Mouse (Mus musculus) heart, embryonic 14.5 days (tissue): Measurements from ENCODE around the gene Slc44a1. TPM values are rescaled to one million over a fixed set of nuclear protein-coding genes. Genes with fewer than 3 reads are reported as not detected.
A peak's percentile ranks its signal among the peaks of the same experiment; 100 is the strongest.

Experiments
- ATAC-seq: fragments of 200-750 bp; cut with Nextera tagmentation; 2 replicates; pipeline ENCODE4 v1.8.0; 2017; ENCODE audit warnings: low read depth, moderate TSS enrichment; ENCODE audit not compliant: insufficient number of reproducible peaks, insufficient read depth, low FRiP score
- H3K27ac ChIP-seq, 2 experiments: fragments of 200-500 bp in 1 of 2; fragments of 300-500 bp in 1 of 2; sonication (generic) in 1 of 2; replicated peaks in 1 of 2; 2 replicates each; pipeline ENCODE4 v1.5.1; 2012 to 2014; ENCODE audit warnings: low read depth in 2 of 2, low read length in 2 of 2, control low read depth in 1 of 2, mild to moderate bottlenecking in 1 of 2, mixed read lengths in 1 of 2; ENCODE audit not compliant: control insufficient read depth in 1 of 2, insufficient read depth in 1 of 2
- H3K27me3 ChIP-seq: fragments of 300-500 bp; sonication (generic); 2 replicates; pipeline ENCODE4 v1.6.1; 2014; ENCODE audit warnings: mild to moderate bottlenecking, low read length, control low read depth; ENCODE audit not compliant: control insufficient read depth, insufficient read depth
- H3K36me3 ChIP-seq: fragments of 300-500 bp; sonication (generic); 2 replicates; pipeline ENCODE4 v1.6.1; 2014; ENCODE audit warnings: mild to moderate bottlenecking, control low read depth, low read length, mixed read lengths; ENCODE audit not compliant: control insufficient read depth, insufficient read depth
- H3K4me1 ChIP-seq, 2 experiments: fragments of 200-500 bp in 1 of 2; fragments of 300-500 bp in 1 of 2; sonication (generic) in 1 of 2; 2 replicates each; pipeline ENCODE4 v1.6.1; 2012 to 2014; ENCODE audit warnings: low read length in 2 of 2, control low read depth in 1 of 2, mixed read lengths in 1 of 2; ENCODE audit not compliant: control insufficient read depth in 2 of 2, insufficient read depth in 2 of 2
- H3K4me2 ChIP-seq: fragments of 300-500 bp; sonication (generic); 2 replicates; pipeline ENCODE4 v1.6.1; 2014; ENCODE audit warnings: mild to moderate bottlenecking, low read length
- H3K4me3 ChIP-seq, 2 experiments: fragments of 200-500 bp in 1 of 2; fragments of 300-500 bp in 1 of 2; sonication (generic) in 1 of 2; 2 replicates each; pipeline ENCODE4 v1.5.1; 2012 to 2014; ENCODE audit warnings: low read length in 2 of 2, mild to moderate bottlenecking in 2 of 2, control low read depth in 1 of 2, low read depth in 1 of 2, moderate library complexity in 1 of 2; ENCODE audit not compliant: control insufficient read depth in 1 of 2, insufficient read depth in 1 of 2
- H3K9ac ChIP-seq: fragments of 300-500 bp; sonication (generic); 2 replicates; pipeline ENCODE4 v1.6.1; 2014; ENCODE audit warnings: mild to moderate bottlenecking, low read length
- H3K9me3 ChIP-seq: fragments of 300-500 bp; sonication (generic); 2 replicates; pipeline ENCODE4 v1.6.1; 2016; ENCODE audit warnings: low read length, control low read depth; ENCODE audit not compliant: control insufficient read depth
- WGBS: fragments of 180-500 bp; shearing (Covaris S2); extraction: QIAGEN DNeasy Blood & Tissue Kit; methylation state at CpG from one replicate; pipeline ENCODE4 v1.1.7; 2014; 5-methylcytosine and 5-hydroxymethylcytosine counted together
- polyA plus RNA-seq: library from polyadenylated mRNA; unstranded; fragments of >200 nt; fragmentation: Nextera tagmentation; extraction: Ambion mirVana; gene quantifications from 2 replicates; pipeline ENCODE4 v1.2.1, GENCODE M21; 2014

The Slc44a1 gene
- polyA plus RNA-seq, 1 experiment from 2014 or later, result 34.0 TPM

DNA sequence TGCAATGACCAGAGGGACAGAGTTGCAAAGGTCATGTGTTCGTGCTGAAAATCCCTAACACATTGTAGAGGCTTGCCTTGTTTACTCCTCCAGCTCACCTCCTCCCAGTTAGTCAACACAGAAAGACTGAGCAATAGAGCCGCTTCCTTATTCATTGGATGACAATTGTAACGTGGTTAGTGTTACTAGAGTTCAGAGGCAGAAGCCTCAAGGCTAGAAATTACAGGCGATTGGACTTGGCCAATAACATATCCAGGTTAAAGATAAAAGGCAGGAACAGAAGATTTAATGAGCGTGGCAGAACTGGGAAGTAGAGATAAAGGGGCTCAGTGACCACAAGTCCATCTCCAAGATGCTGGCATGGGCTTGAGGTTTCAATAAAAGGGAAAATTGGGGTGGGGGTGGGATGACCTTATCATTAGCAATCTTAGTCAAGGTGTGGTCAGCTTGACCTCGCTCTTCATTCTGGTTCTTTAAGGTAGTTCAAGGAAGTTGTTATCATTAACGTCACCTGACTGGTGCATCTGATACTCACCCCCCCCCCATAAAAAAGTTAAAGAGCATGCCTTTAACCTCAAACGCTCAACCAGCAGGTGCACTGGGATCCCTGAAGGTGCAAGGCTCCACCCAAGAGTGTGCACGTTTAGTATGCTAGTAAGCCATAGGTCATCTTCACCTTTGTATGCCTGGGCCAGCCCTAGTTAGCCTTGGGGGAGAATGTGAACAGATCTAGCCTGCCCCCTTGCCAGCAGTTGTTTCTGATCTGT is 26.0 kb upstream of the Slc44a1 start:
- 80% methylated on average over 9 of the region's 9 CpGs for WGBS
- Histone ChIP-seq H3K4me1 (peaks cover 2 to 10% of the 10 kb centered on the region in 2 experiments; a peak in 2 of 4 replicates), H3K9ac (no peak overlapping the region), H3K36me3 (no peaks in the 10 kb centered on the region), H3K4me3 (no peak overlapping the region), H3K4me2 (no peak overlapping the region), H3K27me3 (no peaks in the 10 kb centered on the region), H3K27ac (no peak overlapping the region), H3K9me3 (no peaks in the 10 kb centered on the region)
- ATAC-seq, result no peak

GRCm38 (mm10) chr4:53415873-53416637 is 24.2 kb upstream of the Slc44a1 start:
- Histone ChIP-seq H3K4me3 (no peak overlapping the region), H3K27ac (peak overlapping the region; percentile 56 to 64), H3K27me3 (no peaks in the 10 kb centered on the region), H3K9me3 (no peaks in the 10 kb centered on the region), H3K36me3 (no peaks in the 10 kb centered on the region), H3K4me1 (peaks cover 2 to 6% of the 10 kb centered on the region in 2 experiments; a peak in 2 of 4 replicates), H3K4me2 (no peak overlapping the region), H3K9ac (no peak overlapping the region)
- no peak for ATAC-seq
- 64% methylated on average over 9 of the region's 10 CpGs for WGBS

- 63% methylated on average over 7 of the region's 7 CpGs for WGBS
- Histone ChIP-seq H3K27ac (peak overlapping the region in 1 of 2 experiments; percentile 64; a peak in 3 of 4 replicates), H3K4me3 (no peak overlapping the region), H3K27me3 (no peaks in the 10 kb centered on the region), H3K4me1 (peaks cover 2 to 6% of the 10 kb centered on the region in 2 experiments; a peak in 2 of 4 replicates), H3K9ac (no peak overlapping the region), H3K9me3 (no peaks in the 10 kb centered on the region), H3K36me3 (no peaks in the 10 kb centered on the region), H3K4me2 (no peak overlapping the region)
- ATAC-seq, result no peak
Observed at GRCm38 (mm10) chr4:53416928-53417327, 23.3 kb upstream of the Slc44a1 start.

DNA sequence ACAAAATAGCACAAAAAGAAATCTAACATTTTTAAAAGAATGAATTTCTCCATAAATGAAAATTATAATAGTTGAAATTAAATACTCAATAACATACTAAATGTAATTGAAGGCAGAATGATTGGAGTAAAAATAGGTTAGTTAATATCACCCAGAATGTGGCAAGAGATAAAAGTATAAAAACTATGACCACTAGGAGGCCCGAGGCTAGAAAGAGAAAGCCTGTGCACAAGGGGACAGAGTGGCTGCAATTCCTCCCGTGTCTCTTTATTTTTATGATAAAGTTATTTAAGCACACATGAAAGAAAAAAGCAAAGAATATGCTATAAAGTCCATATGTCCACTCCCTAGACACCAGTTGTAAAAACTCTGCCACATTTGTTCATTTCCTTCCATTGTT is 17.4 kb upstream of the Slc44a1 start:
- Histone ChIP-seq H3K36me3 (no peaks in the 10 kb centered on the region), H3K27ac (no peak overlapping the region), H3K4me1 (no peaks in the 10 kb centered on the region), H3K9me3 (no peaks in the 10 kb centered on the region), H3K4me3 (no peak overlapping the region), H3K27me3 (no peaks in the 10 kb centered on the region), H3K9ac (no peak overlapping the region), H3K4me2 (no peak overlapping the region)
- 72% methylated on average over 2 of the region's 2 CpGs for WGBS
- ATAC-seq, result no peak

DNA sequence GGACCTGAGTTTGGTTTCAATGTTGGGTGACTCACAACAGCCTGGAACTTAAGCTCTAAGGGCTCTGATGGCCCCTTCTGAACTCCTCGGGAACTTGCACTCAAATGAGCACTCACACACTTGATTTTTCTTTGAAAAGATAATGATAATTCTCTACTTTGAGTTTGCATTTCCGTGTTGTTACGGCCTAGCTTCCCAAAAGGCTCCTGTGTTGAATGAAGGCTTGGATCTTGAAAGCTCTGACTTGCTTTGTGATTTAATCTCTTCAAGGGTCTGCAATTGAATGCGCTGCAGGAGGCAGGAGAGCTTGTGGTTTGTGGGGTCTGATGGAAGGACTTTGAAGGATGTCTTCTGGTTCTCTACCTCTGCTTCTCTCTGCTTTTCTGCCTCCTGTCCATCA is 13.1 kb upstream of the Slc44a1 start:
- peaks cover 2 to 4% of the 10 kb centered on the region in 2 experiments; a peak in 1 of 4 replicates for H3K4me1 ChIP-seq
- WGBS, result 78% methylated on average over 4 of the region's 4 CpGs
- no peak overlapping the region for H3K4me3 ChIP-seq
- no peak overlapping the region for H3K4me2 ChIP-seq
- H3K36me3 ChIP-seq, result no peaks in the 10 kb centered on the region
- no peak overlapping the region for H3K27ac ChIP-seq
- no peak for ATAC-seq
- H3K9me3 ChIP-seq, result no peaks in the 10 kb centered on the region
- H3K27me3 ChIP-seq, result no peaks in the 10 kb centered on the region
- H3K9ac ChIP-seq, result no peak overlapping the region

DNA sequence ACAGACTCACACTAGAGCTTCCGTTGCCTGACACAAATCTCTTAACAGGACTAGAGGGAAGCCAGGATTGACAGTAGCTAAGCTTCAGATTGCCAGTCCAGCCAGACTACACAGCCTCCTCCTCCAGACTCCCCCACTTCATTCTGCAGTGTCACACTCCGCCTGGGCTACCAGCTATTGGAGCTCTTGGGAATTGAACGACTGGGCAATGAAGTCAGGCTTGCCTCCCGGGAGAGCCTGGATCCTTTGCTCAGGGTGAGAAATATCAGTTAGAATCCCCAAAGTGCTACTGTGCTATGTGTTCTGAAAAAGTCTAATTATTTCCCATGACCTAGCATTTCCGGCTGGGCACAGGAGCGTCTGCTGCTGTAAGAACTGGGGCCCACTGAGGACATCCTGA is 9.7 kb upstream of the Slc44a1 start:
- Histone ChIP-seq H3K9me3 (no peaks in the 10 kb centered on the region), H3K27ac (no peak overlapping the region), H3K4me2 (no peak overlapping the region), H3K4me3 (no peak overlapping the region), H3K36me3 (no peaks in the 10 kb centered on the region), H3K9ac (no peak overlapping the region), H3K27me3 (no peaks in the 10 kb centered on the region), H3K4me1 (peaks cover 2 to 6% of the 10 kb centered on the region in 2 experiments; a peak in 1 of 4 replicates)
- WGBS, result 39% methylated on average over 6 of the region's 6 CpGs
- ATAC-seq, result no peak

GRCm38 (mm10) chr4:53431585-53432234 is 8.5 kb upstream of the Slc44a1 start:
- H3K4me1 ChIP-seq, result peaks cover 2 to 6% of the 10 kb centered on the region in 2 experiments; a peak in 1 of 4 replicates
- 70% methylated on average over 8 of the region's 10 CpGs for WGBS
- H3K9me3 ChIP-seq, result no peaks in the 10 kb centered on the region
- ATAC-seq, result no peak
- H3K4me2 ChIP-seq, result no peak overlapping the region
- H3K4me3 ChIP-seq, result no peak overlapping the region
- no peaks in the 10 kb centered on the region for H3K36me3 ChIP-seq
- H3K27ac ChIP-seq, result 0 out of 4 replicates have a peak overlapping the region, but pooled peaks of 1 of the 2 experiments have one; percentile 6
- H3K9ac ChIP-seq, result no peak overlapping the region
- no peaks in the 10 kb centered on the region for H3K27me3 ChIP-seq
